Mouse (Mus musculus) neural tube, embryonic 15.5 days (tissue): ENCODE data around the gene Cln5. TPM values are rescaled to one million over a fixed set of nuclear protein-coding genes. Genes with fewer than 3 reads are reported as not detected.

ENCODE experiments used
- polyA plus RNA-seq: library from polyadenylated mRNA; unstranded; fragments of >200 nt; fragmentation: Nextera tagmentation; extraction: Ambion mirVana; gene quantifications from 2 replicates; pipeline ENCODE4 v1.2.1, GENCODE M21; 2015

Cln5 gene
- polyA plus RNA-seq, 1 experiment from 2014 or later: 12.9 TPM

Other genes starting within 250 kb of the Cln5 start
- 13.2 and 14.4 TPM in 2 replicates for gene Kctd12, start 87.6 kb upstream of the Cln5 start, polyA plus RNA-seq
- gene Acod1, start 23.2 kb upstream of the Cln5 start, polyA plus RNA-seq: not detected in 2 replicates
- gene Fbxl3, start 29.4 kb downstream of the Cln5 start, polyA plus RNA-seq: 18.5 and 20.0 TPM in 2 replicates